Mouse (Mus musculus): Measurements from ENCODE around the gene Trim3.

DNA sequence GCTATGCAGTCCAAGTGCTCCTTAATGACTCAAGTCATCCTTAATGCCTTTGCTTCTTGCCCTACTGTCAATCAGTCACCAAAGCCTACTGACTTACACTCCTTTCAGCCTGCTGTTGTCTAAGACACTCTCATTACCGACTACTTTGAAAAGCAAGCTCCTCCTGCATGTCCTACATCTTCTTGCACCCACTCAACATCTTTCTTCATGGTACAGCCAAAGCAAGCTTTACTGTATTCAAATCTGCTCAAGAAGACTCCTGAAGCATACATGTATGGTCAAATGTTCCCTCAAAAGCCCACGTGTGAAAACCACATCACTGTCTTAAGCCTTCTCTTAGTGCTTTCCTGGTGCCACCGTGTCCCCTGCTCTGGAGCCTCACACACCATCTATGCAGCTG lies 70.0 kb downstream of the Trim3 start:
- TF ChIP-seq CTCF (IDR thresholded peaks at IDR 0.05; ENCODE audit: low read depth) = no peak
- no peak for TF ChIP-seq EP300 (IDR thresholded peaks at IDR 0.05; ENCODE audit: low read depth)

Measured in heart, postnatal 0 days (tissue).